Mouse (Mus musculus) c-Kit-positive CD71-negative TER-119-negative erythroid progenitor cells, embryonic 14.5 days (primary cell): Measurements from ENCODE around the gene Msx1.

Experiments
- DNase-seq: peaks from one replicate; pipeline ENCODE4 v3.0.0-alpha.2; 2013; ENCODE audit warnings: low read depth

Msx1 gene

DNA sequence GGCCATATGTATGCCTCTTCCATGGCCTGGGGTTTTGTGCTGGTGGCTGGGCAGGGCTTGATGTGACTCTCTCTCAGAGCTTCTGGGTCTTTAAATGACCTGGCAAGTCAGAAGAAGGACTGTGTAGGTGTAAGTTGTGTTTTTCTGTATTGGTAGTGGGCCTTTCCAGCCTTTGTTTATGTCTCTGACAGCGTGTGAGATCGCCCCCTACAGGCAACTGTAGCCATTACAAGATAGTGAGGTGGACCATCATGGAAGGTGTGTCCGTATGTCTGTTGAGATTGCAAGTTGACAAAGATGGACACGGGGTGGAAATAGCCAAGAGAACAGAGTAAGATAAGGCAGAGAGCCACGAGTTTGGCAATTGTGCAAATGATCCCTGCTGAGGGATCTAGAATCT lies 32.2 kb downstream of the Msx1 start:
- no peak for DNase-seq

DNA sequence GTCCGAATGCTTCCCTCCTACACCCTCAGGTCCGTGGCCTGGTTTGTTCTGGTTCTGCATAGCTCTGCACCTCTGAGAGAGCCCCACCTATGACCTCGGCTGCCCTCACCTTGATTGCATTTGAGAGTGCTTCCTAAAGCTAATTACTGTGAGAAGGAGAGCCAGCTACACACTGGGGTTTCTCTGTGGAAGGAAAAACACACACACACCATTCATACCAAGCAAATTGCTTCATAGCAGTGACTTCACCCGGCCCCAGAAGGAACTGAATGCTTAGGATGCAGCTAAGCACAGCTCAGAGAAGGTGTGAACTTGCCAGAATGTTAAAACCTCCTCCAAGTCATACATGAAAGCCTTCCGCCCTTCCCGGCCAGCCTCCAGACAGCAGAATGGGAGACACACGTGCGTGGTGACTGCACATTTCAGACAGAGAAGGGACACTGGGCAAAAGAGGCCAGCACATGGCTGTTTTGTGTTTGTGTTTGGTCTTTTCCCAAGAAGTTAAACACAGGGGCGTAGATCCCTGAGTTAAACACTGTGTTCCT lies 39.5 kb downstream of the Msx1 start:
- no peak for DNase-seq

GRCm38 (mm10) chr5:37783306-37783705 lies 41.1 kb downstream of the Msx1 start:
- no peak for DNase-seq

DNA sequence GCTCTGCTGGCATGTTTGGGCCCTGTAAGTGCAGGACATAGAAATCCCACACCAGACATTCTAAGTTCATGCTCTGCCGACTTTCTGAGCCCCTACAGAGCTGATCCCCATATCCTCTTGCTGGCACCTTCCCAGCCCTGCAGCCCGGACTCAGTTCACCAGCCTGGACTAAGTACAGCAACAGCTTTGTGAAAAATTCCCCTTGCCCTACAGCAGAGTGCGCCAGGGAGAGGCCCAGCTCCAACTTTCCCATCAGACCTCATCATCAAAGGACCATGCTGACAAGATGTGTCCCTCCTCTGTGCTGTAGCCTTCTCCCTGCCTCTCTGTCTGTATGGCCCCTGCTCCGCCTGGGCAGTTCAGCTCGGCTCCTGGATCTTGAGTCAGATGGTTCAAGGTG lies 48.7 kb downstream of the Msx1 start:
- no peak for DNase-seq

- no peak for DNase-seq
Measured at GRCm38 (mm10) chr5:37774011-37774410, 50.4 kb downstream of the Msx1 start.

DNA sequence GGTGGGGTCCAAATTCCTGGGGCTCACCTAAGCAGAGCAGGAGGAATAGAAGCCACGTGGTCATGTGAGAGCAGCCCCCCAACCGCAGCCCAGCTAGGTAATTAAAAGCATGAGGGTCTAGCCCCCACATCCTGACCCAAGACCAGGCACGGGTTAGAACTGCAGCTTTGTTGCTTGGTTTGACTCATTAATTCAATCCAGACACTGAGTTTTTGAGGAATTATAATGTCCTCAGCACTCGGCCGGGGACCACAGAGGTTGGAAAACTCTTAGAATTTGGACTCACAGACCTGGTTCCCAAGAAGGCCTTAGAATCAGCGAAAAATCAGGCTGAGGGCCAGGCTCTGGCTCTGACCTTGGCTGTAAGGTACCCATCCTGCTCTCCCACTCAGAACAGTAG lies 53.5 kb downstream of the Msx1 start:
- no peak for DNase-seq
